Mouse (Mus musculus) brown adipose tissue, adult 24 weeks (tissue): ENCODE results near the gene Sept4. TPM values are rescaled to one million over a fixed set of nuclear protein-coding genes. Genes with fewer than 3 reads are reported as not detected.

Experiments used
- H3K27ac ChIP-seq: fragments of 200-500 bp; replicated peaks from 2 replicates; pipeline ENCODE4 v1.5.1; 2012; ENCODE audit warnings: low read depth, mild to moderate bottlenecking, low read length
- H3K4me1 ChIP-seq: fragments of 200-500 bp; 2 replicates; pipeline ENCODE4 v1.6.1; 2012; ENCODE audit warnings: low read length, mixed read lengths; ENCODE audit not compliant: control insufficient read depth, insufficient read depth, insufficient read length
- H3K4me3 ChIP-seq: fragments of 200-500 bp; 2 replicates; pipeline ENCODE4 v1.5.1; 2012; ENCODE audit warnings: low read depth, mild to moderate bottlenecking, low read length, moderate library complexity; ENCODE audit not compliant: insufficient read depth
- polyA plus RNA-seq: library from polyadenylated mRNA; stranded (reverse); fragments of >200 nt; gene quantifications from 2 replicates; pipeline ENCODE4 v1.2.4, GENCODE M21; 2012; ENCODE audit not compliant: missing spikeins, insufficient read depth, insufficient read length

The Sept4 gene
- polyA plus RNA-seq, 1 experiment = 19.7 TPM

DNA sequence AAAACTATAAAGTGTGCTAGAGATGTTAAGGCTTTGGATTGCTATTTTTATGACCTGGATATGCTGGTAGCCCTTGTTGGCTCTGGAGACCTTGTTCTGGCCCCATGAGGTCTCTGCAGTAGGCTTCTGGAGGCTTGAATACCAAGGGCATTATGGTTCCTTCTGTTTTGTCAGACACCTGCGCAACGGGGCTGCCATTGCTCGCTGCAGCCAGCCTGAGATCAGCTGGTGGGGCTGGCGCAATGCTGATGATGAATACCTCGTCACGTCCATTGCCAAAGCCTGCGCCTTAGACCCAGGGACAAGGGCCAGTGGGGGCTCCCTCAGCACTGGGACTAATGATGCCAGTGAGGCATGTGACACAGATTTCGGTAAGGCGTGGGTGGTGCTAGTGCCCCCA, 33.5 kb downstream of the Sept4 start:
- Histone ChIP-seq H3K4me1 (no peaks in the 10 kb centered on the region), H3K4me3 (no peak overlapping the region), H3K27ac (no peak overlapping the region)

DNA sequence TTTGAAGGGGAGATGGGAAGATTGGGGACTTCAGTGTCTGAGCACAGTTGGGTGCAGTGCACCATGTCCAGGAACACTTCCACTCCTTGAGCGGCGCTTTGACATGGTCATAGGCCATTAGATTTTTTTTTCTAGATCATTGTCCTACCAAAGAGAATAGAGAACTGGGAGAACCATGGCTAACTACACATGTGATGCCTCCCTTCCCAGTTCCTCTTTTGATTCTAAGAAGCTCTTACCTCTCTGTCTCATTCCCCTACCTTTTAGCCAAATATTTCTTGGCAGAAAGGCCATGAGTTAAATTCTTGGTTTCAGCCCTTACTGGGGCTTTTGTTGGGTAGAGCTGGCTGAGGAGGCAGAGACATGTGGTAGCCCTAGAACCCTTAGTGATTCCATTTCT, 34.9 kb downstream of the Sept4 start:
- Histone ChIP-seq H3K27ac (no peak overlapping the region), H3K4me1 (no peaks in the 10 kb centered on the region), H3K4me3 (no peak overlapping the region)

GRCm38 (mm10) chr11:87609264-87609663, 40.6 kb downstream of the Sept4 start:
- Histone ChIP-seq H3K4me3 (no peak overlapping the region), H3K4me1 (no peaks in the 10 kb centered on the region), H3K27ac (no peak overlapping the region)

GRCm38 (mm10) chr11:87611547-87611946, 42.8 kb downstream of the Sept4 start:
- no peak overlapping the region for H3K27ac ChIP-seq
- no peaks in the 10 kb centered on the region for H3K4me1 ChIP-seq
- H3K4me3 ChIP-seq = no peak overlapping the region

- no peak overlapping the region for H3K4me3 ChIP-seq
- H3K27ac ChIP-seq = no peak overlapping the region
- no peaks in the 10 kb centered on the region for H3K4me1 ChIP-seq
Measured at GRCm38 (mm10) chr11:87613972-87614371, 45.3 kb downstream of the Sept4 start.

DNA sequence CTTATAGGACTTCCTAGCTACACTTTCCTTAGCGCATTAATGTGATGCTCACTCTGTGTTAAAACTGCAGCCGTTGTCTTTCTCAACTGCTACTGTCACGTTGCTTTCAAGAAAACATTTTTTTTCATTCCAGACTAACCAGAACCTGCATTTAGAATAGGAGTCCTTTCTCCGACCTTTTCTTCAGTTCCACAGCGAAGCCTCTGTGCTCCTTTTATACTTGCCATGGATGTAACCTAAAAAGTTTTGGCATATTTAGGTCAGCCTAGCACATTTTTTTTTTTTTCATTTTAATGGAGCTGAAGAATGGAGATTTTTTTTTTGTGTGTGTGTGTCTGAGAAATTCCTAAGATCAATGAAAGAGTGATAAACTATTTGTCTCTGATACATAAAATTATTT, 46.8 kb downstream of the Sept4 start:
- H3K27ac ChIP-seq = no peak overlapping the region
- H3K4me1 ChIP-seq = no peaks in the 10 kb centered on the region
- no peak overlapping the region for H3K4me3 ChIP-seq

- no peaks in the 10 kb centered on the region for H3K4me1 ChIP-seq
- H3K4me3 ChIP-seq = no peak overlapping the region
- no peak overlapping the region for H3K27ac ChIP-seq
Measured at GRCm38 (mm10) chr11:87615952-87616351, 47.2 kb downstream of the Sept4 start.

GRCm38 (mm10) chr11:87616790-87617474, 48.2 kb downstream of the Sept4 start, which contains the start of gene Hsf5:
Gene Hsf5, plus strand, starts transcription at chr11:87617164.
- Histone ChIP-seq H3K4me3 (no peak within 1 kb of the TSS), H3K4me1 (no peaks in the 10 kb centered on the region), H3K27ac (no peak within 1 kb of the TSS)

DNA sequence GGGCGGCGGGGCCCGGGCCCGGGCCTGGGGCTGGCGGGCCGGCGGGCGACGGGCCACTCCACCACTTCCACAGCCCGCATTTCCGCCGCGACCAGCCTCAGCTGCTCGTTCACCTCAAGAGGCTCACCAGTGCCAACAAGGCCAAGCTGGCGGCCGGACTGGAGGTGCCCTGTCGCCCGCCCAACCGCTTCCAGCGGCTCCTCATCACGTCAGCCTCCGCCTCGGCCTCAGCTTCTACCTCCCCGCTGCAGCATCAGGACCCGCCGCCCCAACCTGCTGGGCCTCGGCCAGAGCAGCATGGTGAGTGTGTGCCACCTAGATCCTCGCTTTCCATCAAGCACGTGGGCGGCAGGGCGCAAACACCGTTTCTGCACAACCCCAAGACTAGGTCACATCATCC, 48.9 kb downstream of the Sept4 start:
- H3K27ac ChIP-seq = no peak overlapping the region

DNA sequence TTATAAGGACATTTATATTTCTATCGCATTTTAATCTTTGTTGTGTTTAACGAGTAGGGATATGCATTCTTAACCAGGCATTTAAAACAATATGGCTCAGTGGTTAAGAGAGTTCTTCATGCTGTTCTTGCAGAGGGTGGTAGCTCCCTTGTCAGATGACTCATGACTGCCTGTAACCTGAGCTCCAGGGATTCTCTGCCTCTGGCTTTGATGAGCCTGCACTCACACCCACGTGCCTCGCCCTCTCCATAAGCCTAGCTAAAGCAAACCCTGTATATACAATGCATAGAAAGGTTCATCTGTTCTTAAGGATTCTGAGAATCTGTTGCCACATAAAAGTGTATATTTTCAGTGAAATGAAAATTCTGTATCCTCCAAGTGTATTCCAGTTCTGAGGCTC, 54.5 kb downstream of the Sept4 start:
- Histone ChIP-seq H3K4me1 (no peaks in the 10 kb centered on the region), H3K27ac (no peak overlapping the region), H3K4me3 (no peak overlapping the region)

More for the DNA sequence above, 48.9 kb downstream of the Sept4 start:
- Histone ChIP-seq H3K4me3 (no peak overlapping the region), H3K4me1 (no peaks in the 10 kb centered on the region)

DNA sequence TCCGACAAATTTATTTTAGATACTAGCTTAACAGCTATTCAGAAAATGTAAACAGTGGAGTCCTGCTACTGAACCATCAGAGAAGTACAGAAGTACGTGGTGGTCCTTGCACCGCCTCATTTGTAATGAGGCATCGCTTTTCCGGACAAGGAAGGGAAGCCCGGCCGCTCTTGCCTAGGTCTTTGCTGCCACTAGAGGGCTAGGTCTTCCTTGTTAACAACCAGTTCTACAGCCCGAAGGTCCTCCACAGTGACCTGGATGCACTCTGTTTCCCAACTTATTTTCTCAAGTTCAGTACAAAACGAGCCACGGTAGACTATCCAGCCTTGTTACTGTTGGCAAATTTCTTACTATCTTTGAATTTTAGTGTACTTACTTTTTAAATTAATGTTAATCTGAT, 61.2 kb downstream of the Sept4 start:
- Histone ChIP-seq H3K4me3 (no peak overlapping the region), H3K27ac (no peak overlapping the region), H3K4me1 (no peaks in the 10 kb centered on the region)

GRCm38 (mm10) chr11:87638793-87639192, 70.1 kb downstream of the Sept4 start:
- H3K4me3 ChIP-seq = peak overlapping the region; percentile 69
- 0 out of 2 replicates have a peak overlapping the region, but pooled peaks have one; percentile 0 for H3K27ac ChIP-seq
- H3K4me1 ChIP-seq = no peaks in the 10 kb centered on the region

- Histone ChIP-seq H3K4me3 (peak overlapping the region; percentile 69), H3K27ac (0 out of 2 replicates have a peak overlapping the region, but pooled peaks have one; percentile 0), H3K4me1 (no peaks in the 10 kb centered on the region)
Measured at GRCm38 (mm10) chr11:87639206-87639605, 70.5 kb downstream of the Sept4 start.
